Comparison of ENCODE assay signal across 8 mouse cellular contexts in genomic region chr9:108290773-108291172, GRCm38 (mm10). TPM values are rescaled to one million over a fixed set of nuclear protein-coding genes. Genes with fewer than 3 reads are reported as not detected.
A peak's percentile ranks its signal among the peaks of the same experiment; 100 is the strongest.
DNase-seq lines count a peak whose midpoint lies in the region; ATAC-seq and TF ChIP-seq lines count a peak whose summit lies in the region.

No protein-coding gene starts in this region.

- peak overlapping the region; percentile 69 for H3K4me2 ChIP-seq in embryonic facial prominence, embryonic 15.5 days (replicated peaks)
- peak overlapping the region; percentile 74 for H3K4me2 ChIP-seq in intestine, postnatal 0 days (replicated peaks; ENCODE audit: low read depth)
- peak overlapping the region; percentile 70 for H3K4me2 ChIP-seq in neural tube, embryonic 13.5 days

- 32% methylated on average over 6 of the region's 6 CpGs for WGBS in lung, adult 2 months
- WGBS in embryonic facial prominence, embryonic 15.5 days: 51% methylated on average over 6 of the region's 6 CpGs
- WGBS in intestine, postnatal 0 days: 37% methylated on average over 6 of the region's 6 CpGs
- WGBS in neural tube, embryonic 13.5 days: 53% methylated on average over 6 of the region's 6 CpGs

- H3K9ac ChIP-seq in embryonic facial prominence, embryonic 15.5 days: peak overlapping the region; percentile 47
- H3K9ac ChIP-seq in intestine, postnatal 0 days (ENCODE audit: low read depth, low read length): no peak overlapping the region
- H3K9ac ChIP-seq in neural tube, embryonic 13.5 days: peak overlapping the region; percentile 73

- H3K36me3 ChIP-seq in embryonic facial prominence, embryonic 15.5 days: peaks cover 17% of the 10 kb centered on the region
- H3K36me3 ChIP-seq in intestine, postnatal 0 days (ENCODE audit: control insufficient read depth, insufficient read depth): no peaks in the 10 kb centered on the region
- peaks cover 26% of the 10 kb centered on the region for H3K36me3 ChIP-seq in neural tube, embryonic 13.5 days

- H3K9me3 ChIP-seq in embryonic facial prominence, embryonic 15.5 days (replicated peaks): no peaks in the 10 kb centered on the region
- H3K9me3 ChIP-seq in intestine, postnatal 0 days (ENCODE audit: control insufficient read depth): no peaks in the 10 kb centered on the region
- H3K9me3 ChIP-seq in neural tube, embryonic 13.5 days: no peaks in the 10 kb centered on the region

- no peak overlapping the region for H3K27ac ChIP-seq in embryonic facial prominence, embryonic 15.5 days (replicated peaks)
- H3K27ac ChIP-seq in intestine, postnatal 0 days (ENCODE audit: low read depth, low read length): no peak overlapping the region
- H3K27ac ChIP-seq in neural tube, embryonic 13.5 days (replicated peaks): peak overlapping the region; percentile 83

- H3K27me3 ChIP-seq in embryonic facial prominence, embryonic 15.5 days: no peaks in the 10 kb centered on the region
- H3K27me3 ChIP-seq in intestine, postnatal 0 days (replicated peaks; ENCODE audit: control insufficient read depth, insufficient read depth, low read length): no peaks in the 10 kb centered on the region
- H3K27me3 ChIP-seq in neural tube, embryonic 13.5 days: no peaks in the 10 kb centered on the region

- peak overlapping the region; percentile 96 for H3K4me3 ChIP-seq in lung, adult 2 months (replicated peaks; ENCODE audit: extremely low read depth, low read depth, low read length)
- H3K4me3 ChIP-seq in embryonic facial prominence, embryonic 15.5 days (replicated peaks): peak overlapping the region; percentile 64
- H3K4me3 ChIP-seq in intestine, postnatal 0 days (ENCODE audit: low read depth, low read length): peak overlapping the region; percentile 51
- peak overlapping the region; percentile 59 for H3K4me3 ChIP-seq in neural tube, embryonic 13.5 days

- DNase-seq in lung, adult 2 months: no peak
- DNase-seq in lung, postnatal 36 days: no peak
- no peak for DNase-seq in layer of hippocampus, postnatal 25 days (ENCODE audit: extremely low spot score in 1 of 2, low spot score in 1 of 2)
- no peak for DNase-seq in urinary bladder, postnatal 14 days (ENCODE audit: low spot score)

- no peak for TF ChIP-seq CTCF in lung, adult 2 months (IDR thresholded peaks at IDR 0.05; ENCODE audit: insufficient read depth, low read length)
- no peak for TF ChIP-seq CTCF in intestine, postnatal 0 days (IDR thresholded peaks at IDR 0.05; ENCODE audit: low read depth)

- ATAC-seq in embryonic facial prominence, embryonic 15.5 days (ENCODE audit: insufficient number of reproducible peaks, low FRiP score, low TSS enrichment, low read depth): no peak
- ATAC-seq in intestine, postnatal 0 days: no peak
- ATAC-seq in neural tube, embryonic 13.5 days (ENCODE audit: low read depth): no peak
- no peak for ATAC-seq in activated CD4-positive, CD25-positive, alpha-beta regulatory T cell, adult 4 months

- no peak for TF ChIP-seq POLR2A in lung, adult 2 months (IDR thresholded peaks at IDR 0.05; ENCODE audit: borderline replicate concordance, extremely low read depth, low read depth, low read length)

- H3K4me1 ChIP-seq in lung, adult 2 months (ENCODE audit: control insufficient read depth, insufficient read depth, low read length): peaks cover 6% of the 10 kb centered on the region
- H3K4me1 ChIP-seq in embryonic facial prominence, embryonic 15.5 days: peaks cover 4% of the 10 kb centered on the region
- H3K4me1 ChIP-seq in intestine, postnatal 0 days (replicated peaks; ENCODE audit: control insufficient read depth, insufficient read depth, low read length): no peaks in the 10 kb centered on the region
- peaks cover 16% of the 10 kb centered on the region for H3K4me1 ChIP-seq in neural tube, embryonic 13.5 days (replicated peaks)

RNA-seq across cellular contexts. Expression of gene Nicn1, which starts 0.5 kb away (rescaled TPM):
- polyA plus RNA-seq in lung, adult 2 months (2012; rRNA removed): 15.1 and 21.4 TPM in 2 replicates
- polyA plus RNA-seq in embryonic facial prominence, embryonic 15.5 days (2015; fragmentation: Nextera tagmentation; extraction: Ambion mirVana): 41.7 and 42.9 TPM in 2 replicates
- polyA plus RNA-seq in intestine, postnatal 0 days (2015; fragmentation: Nextera tagmentation; extraction: Ambion mirVana): 12.4 and 15.6 TPM in 2 replicates
- polyA plus RNA-seq in neural tube, embryonic 13.5 days (2015; fragmentation: Nextera tagmentation; extraction: Ambion mirVana): 124 and 130 TPM in 2 replicates
- polyA plus RNA-seq in activated CD4-positive, CD25-positive, alpha-beta regulatory T cell, adult 4 months (2017; shearing (Covaris generic)): 1 to 10 TPM; 2.8 to 3.0 TPM
- 100 to 1,000 TPM in 1 of 2 experiments, 10 to 100 TPM in 1; 93.0 to 121 TPM for total RNA-seq in layer of hippocampus, postnatal 25 days (2021)

RNA-seq across cellular contexts. Expression of gene Amt, which starts 5.9 kb away (rescaled TPM):
- 7.0 and 13.3 TPM in 2 replicates for polyA plus RNA-seq in lung, adult 2 months (2012; rRNA removed)
- 10.8 and 11.2 TPM in 2 replicates for polyA plus RNA-seq in embryonic facial prominence, embryonic 15.5 days (2015; fragmentation: Nextera tagmentation; extraction: Ambion mirVana)
- polyA plus RNA-seq in intestine, postnatal 0 days (2015; fragmentation: Nextera tagmentation; extraction: Ambion mirVana): 4.5 and 4.8 TPM in 2 replicates
- 29.1 and 30.6 TPM in 2 replicates for polyA plus RNA-seq in neural tube, embryonic 13.5 days (2015; fragmentation: Nextera tagmentation; extraction: Ambion mirVana)
- under 1 TPM; 0.29 to 0.58 TPM for polyA plus RNA-seq in activated CD4-positive, CD25-positive, alpha-beta regulatory T cell, adult 4 months (2017; shearing (Covaris generic))
- 10 to 100 TPM; 28.5 to 31.6 TPM for total RNA-seq in layer of hippocampus, postnatal 25 days (2021)

RNA-seq across cellular contexts. Expression of gene Rhoa, which starts 15.2 kb away (rescaled TPM):
- polyA plus RNA-seq in lung, adult 2 months (2012; rRNA removed): 167 and 313 TPM in 2 replicates
- 452 and 468 TPM in 2 replicates for polyA plus RNA-seq in embryonic facial prominence, embryonic 15.5 days (2015; fragmentation: Nextera tagmentation; extraction: Ambion mirVana)
- 313 and 315 TPM in 2 replicates for polyA plus RNA-seq in intestine, postnatal 0 days (2015; fragmentation: Nextera tagmentation; extraction: Ambion mirVana)
- 309 and 338 TPM in 2 replicates for polyA plus RNA-seq in neural tube, embryonic 13.5 days (2015; fragmentation: Nextera tagmentation; extraction: Ambion mirVana)
- polyA plus RNA-seq in activated CD4-positive, CD25-positive, alpha-beta regulatory T cell, adult 4 months (2017; shearing (Covaris generic)): 100 to 1,000 TPM; 294 to 378 TPM
- total RNA-seq in layer of hippocampus, postnatal 25 days (2021): 100 to 1,000 TPM; 167 to 187 TPM

RNA-seq across cellular contexts. Expression of gene Tcta, which starts 15.2 kb away (rescaled TPM):
- 64.1 and 75.8 TPM in 2 replicates for polyA plus RNA-seq in lung, adult 2 months (2012; rRNA removed)
- polyA plus RNA-seq in embryonic facial prominence, embryonic 15.5 days (2015; fragmentation: Nextera tagmentation; extraction: Ambion mirVana): 41.3 and 51.6 TPM in 2 replicates
- 48.6 and 50.4 TPM in 2 replicates for polyA plus RNA-seq in intestine, postnatal 0 days (2015; fragmentation: Nextera tagmentation; extraction: Ambion mirVana)
- polyA plus RNA-seq in neural tube, embryonic 13.5 days (2015; fragmentation: Nextera tagmentation; extraction: Ambion mirVana): 51.9 and 62.2 TPM in 2 replicates
- polyA plus RNA-seq in activated CD4-positive, CD25-positive, alpha-beta regulatory T cell, adult 4 months (2017; shearing (Covaris generic)): 10 to 100 TPM in 1 of 2 experiments, 1 to 10 TPM in 1; 9.7 to 13.5 TPM
- 10 to 100 TPM; 36.0 to 37.9 TPM for total RNA-seq in layer of hippocampus, postnatal 25 days (2021)

RNA-seq across cellular contexts. Expression of gene Dag1, which starts 27.0 kb away (rescaled TPM):
- polyA plus RNA-seq in lung, adult 2 months (2012; rRNA removed): 125 and 170 TPM in 2 replicates
- 84.0 and 85.9 TPM in 2 replicates for polyA plus RNA-seq in embryonic facial prominence, embryonic 15.5 days (2015; fragmentation: Nextera tagmentation; extraction: Ambion mirVana)
- polyA plus RNA-seq in intestine, postnatal 0 days (2015; fragmentation: Nextera tagmentation; extraction: Ambion mirVana): 42.9 and 44.6 TPM in 2 replicates
- polyA plus RNA-seq in neural tube, embryonic 13.5 days (2015; fragmentation: Nextera tagmentation; extraction: Ambion mirVana): 57.2 and 57.6 TPM in 2 replicates
- 1 to 10 TPM; 2.1 to 3.3 TPM for polyA plus RNA-seq in activated CD4-positive, CD25-positive, alpha-beta regulatory T cell, adult 4 months (2017; shearing (Covaris generic))
- total RNA-seq in layer of hippocampus, postnatal 25 days (2021): 10 to 100 TPM; 90.4 to 95.2 TPM
